Mouse (Mus musculus) induced T-regulatory cell, adult 2 months (primary cell): ENCODE data around the gene Nr1i3.
"Not testable (repeated sequence)": the region's sequence is repeated elsewhere in the genome, so short reads cannot be mapped to it uniquely, and the experiment has no call there.

Experiments used
- DNase-seq: peaks from one replicate; pipeline ENCODE4 v3.0.0-alpha.2; 2012; ENCODE audit warnings: low read depth

The Nr1i3 gene

GRCm38 (mm10) chr1:171230215-171230614 is 16.4 kb downstream of the Nr1i3 start:
- DNase-seq = no peak

GRCm38 (mm10) chr1:171231844-171232243 is 18.1 kb downstream of the Nr1i3 start:
- peak; percentile 18 for DNase-seq

GRCm38 (mm10) chr1:171232348-171232747 is 18.6 kb downstream of the Nr1i3 start:
- no peak for DNase-seq

DNA sequence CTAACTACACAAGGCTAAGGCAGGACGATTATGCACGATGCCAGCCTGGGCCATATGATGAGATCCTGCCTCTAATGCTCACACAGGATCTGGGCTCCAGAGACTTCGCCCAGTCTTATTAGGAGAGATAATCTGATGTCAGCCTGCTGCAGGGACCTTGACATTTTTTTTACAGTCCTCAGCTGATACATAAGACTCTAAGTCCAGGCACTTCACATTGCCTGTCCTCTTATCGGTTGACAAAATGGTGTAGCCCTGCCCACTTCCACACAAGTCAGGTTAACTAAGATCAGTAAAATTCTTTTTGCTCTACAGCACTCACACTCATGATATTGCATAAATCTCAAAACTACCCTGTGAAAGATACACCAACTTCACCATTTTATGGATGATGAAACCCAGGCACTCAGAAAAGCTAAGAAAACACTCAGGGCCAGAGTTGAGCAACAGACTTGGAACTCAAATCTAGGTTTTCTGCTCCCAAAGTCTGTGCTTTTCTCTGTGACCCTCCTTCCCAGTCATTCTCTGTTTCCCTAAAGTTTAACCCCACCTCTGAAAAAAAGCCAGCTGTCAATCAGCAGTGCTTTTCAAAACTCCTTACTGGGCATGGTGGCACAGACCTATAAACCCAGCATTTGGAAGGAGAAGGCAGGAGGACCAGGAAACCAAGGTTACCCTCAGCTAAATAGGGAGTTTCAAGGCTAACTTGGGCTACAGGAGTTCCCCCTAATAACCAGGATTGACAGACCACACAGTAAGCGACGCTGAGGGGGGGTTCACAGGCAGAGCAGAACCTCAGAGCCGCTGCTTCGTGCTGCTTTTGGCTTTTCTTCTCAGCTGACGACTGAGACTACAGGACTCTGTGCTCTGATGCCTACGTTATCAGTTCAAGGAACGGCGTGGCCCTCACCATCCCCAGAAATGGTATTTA is 19.3 kb downstream of the Nr1i3 start:
- no peak for DNase-seq

DNA sequence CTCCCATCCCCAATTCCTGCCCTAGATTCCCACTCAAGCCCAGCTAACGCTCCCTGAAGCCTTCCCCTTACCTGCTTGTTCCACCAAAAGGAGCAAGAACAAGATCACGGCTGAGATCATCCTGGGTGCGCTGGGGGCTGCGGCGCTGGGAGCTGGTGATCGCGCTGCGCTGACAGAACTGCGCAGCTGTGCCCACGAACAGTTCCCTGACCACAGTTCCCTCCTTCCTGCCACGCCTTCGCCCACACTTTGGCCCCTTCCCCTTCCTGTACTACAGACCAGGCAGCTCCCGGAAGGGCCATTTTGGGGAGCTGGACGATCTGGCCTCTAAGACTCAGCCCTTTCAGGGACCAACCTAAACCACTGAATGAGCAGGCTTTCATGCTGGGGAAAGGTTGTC is 20.4 kb downstream of the Nr1i3 start, which contains the start of gene Fcer1g:
Fcer1g (minus strand) TSS at position 240 of the 400 bp plus-strand sequence.
- DNase-seq = no peak

DNA sequence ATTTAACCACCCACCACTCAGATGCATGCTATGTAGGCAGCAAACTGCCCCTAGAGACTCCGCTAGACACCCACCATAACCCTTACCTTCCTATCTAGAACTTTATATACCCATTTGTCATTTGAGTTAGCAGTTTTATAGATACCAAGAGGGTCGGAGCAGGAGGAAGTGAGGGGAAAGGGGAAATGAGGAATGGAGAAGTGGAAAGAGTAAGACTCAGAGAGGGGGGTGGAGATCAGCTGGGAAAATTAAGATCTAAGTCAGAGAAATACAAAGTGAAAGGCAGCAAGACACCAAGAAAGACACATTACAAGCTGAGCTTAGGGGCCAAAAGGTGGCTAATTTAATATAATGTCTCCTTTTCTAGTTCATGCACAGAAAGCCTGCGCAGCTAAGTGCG is 20.8 kb downstream of the Nr1i3 start:
- no peak for DNase-seq

DNA sequence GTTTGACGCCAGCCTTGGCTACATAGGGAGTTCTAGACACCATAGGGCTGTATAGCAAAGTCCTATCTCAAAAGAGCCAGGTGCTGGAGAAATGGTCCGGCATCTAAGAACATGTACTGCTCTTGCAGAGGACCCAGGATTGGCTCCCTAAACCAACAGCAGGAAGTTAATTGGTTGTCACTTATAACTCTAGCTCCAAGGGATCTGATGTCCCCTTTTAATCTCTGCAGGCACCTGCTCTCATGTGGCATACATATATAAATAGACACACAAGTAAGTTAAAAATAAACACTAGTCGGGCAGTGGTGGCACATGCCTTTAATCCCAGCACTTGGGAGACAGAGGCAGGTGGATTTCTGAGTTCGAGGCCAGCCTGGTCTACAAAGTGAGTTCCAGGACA is 22.0 kb downstream of the Nr1i3 start:
- DNase-seq = no peak

GRCm38 (mm10) chr1:171237438-171237837 is 23.7 kb downstream of the Nr1i3 start:
- DNase-seq = no peak

DNA sequence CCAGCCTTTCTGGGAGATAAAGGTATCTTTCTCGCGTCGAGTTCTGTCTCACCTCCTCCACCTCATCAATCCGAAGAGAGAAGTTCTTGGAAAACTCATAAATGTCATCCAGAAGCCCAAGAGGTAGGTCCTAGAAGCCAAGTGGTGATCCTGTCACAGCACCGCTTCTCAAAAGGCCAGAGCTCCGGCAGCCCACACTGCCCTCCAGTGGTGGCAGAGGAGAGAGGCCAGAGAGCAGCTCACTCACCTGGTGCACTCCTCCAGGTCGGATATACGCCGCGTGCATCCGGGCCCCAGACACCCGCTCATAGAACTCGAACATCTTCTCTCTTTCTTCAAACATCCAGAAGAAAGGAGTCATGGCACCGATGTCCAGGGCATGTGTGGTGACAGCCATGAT is 24.7 kb downstream of the Nr1i3 start:
- peak; percentile 76 for DNase-seq

DNA sequence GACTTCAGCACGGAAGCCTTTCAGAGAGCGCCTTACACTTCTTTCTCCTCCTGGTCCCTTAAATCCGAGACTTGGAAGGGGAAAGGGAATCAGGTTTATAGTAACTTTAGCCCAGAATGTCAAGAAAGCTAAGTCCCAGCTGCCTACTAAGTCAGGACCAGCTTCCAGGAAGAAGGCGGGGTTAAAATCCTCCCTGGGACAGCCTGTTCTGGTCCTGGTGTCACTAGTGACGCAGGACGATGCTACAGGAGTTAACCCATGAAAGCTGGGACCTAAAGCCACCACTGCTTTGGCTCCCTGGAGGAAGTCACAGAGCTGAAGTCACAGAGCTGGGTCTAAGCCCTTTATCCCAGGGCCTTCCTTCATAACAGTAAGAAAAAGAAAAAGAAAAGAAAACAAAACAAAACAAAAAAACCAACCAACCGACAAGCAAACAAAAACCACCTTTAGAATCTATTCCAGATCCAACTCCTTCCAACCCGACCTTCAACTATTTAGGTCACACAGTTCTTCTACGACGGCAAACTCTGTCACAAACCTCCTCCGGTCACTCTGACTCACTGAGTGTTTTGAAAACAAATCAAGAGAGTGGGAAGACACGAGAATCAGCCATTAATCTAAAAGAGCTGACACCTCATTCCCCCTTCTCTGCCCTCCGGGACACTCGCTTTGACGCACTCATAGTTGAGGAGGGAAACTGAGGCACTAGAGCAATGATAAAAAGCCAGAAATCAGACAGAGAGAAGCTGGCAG is 26.4 kb downstream of the Nr1i3 start:
- DNase-seq = no peak

GRCm38 (mm10) chr1:171240911-171241310 is 27.1 kb downstream of the Nr1i3 start:
- DNase-seq = no peak

DNA sequence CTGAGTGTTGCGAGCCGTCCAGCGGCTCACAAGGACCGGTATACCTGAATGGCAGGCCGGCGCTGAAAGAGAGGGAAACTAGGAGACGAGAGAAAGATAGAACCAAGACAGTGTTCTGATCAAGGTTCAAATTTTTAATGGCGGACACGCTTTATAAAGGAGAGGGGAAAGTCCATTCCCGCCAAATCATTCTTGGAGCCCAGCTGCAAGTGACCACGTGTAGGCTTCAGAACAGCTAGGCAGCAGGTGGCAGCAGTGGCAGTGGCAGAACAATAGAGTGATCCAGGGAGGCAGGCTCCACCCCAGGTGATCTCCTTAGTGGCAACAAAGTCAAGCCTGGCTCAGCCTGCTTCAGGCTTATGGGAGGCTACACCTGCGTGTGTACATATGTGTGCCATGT is 28.2 kb downstream of the Nr1i3 start:
- DNase-seq = not testable (repeated sequence)

GRCm38 (mm10) chr1:171245353-171245752 is 31.6 kb downstream of the Nr1i3 start:
- DNase-seq = no peak

DNA sequence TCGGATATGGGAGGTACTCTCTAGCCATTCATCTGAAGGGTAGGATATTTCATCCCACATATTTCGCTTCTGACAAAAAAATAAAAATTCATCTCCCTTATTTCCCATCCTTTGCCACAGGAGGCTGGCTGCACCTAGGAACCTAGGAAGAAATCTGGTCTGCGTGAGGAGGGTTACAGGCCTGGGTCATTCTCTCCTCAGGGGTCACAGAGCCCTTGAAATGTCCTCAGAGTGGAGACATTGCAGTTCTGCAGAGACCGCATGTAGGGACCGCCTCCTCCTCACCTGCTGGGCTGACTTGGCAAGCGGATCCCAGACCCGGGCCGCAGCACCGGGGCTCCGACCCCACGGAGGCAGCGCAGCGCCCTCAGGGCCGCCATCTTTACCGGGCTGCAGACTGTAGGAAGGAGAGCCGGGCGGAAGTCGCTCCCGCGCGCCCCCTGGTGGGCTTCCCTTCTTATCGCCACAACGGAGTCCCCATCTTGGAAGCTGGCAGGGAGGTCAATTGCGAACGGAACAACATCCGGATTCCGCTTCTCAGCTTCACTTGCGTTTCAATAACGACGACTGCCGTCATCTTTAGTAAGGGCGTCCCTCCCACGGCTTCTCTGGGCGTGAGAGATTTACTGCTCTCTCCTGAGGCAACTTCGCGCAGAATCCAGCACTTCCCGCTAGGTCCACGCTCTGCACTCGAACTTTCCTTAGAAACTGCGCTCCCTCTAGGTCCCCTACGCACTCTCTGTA is 33.1 kb downstream of the Nr1i3 start:
- peak; percentile 98 for DNase-seq

GRCm38 (mm10) chr1:171247453-171247841 is 33.7 kb downstream of the Nr1i3 start:
- no peak for DNase-seq

DNA sequence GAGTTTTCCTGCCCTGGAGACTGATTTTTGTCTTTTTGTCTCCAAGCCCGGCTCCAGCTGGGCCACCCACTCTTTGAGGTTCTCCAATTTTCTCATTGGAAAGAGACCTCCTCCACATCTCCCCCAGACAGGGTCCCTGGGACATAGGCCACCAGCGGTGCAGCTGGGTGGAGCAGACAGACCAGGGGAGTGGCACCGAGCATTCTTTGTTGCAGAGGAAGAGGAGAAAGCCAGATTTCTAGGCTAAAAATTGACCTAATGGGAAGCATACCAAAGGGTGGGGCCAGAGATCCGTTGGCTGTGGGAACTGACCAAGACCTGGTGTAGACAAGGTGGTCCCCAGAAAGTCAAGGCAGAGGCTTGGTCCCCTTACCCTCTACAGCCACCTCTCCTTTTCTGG is 34.1 kb downstream of the Nr1i3 start:
- DNase-seq = no peak

DNA sequence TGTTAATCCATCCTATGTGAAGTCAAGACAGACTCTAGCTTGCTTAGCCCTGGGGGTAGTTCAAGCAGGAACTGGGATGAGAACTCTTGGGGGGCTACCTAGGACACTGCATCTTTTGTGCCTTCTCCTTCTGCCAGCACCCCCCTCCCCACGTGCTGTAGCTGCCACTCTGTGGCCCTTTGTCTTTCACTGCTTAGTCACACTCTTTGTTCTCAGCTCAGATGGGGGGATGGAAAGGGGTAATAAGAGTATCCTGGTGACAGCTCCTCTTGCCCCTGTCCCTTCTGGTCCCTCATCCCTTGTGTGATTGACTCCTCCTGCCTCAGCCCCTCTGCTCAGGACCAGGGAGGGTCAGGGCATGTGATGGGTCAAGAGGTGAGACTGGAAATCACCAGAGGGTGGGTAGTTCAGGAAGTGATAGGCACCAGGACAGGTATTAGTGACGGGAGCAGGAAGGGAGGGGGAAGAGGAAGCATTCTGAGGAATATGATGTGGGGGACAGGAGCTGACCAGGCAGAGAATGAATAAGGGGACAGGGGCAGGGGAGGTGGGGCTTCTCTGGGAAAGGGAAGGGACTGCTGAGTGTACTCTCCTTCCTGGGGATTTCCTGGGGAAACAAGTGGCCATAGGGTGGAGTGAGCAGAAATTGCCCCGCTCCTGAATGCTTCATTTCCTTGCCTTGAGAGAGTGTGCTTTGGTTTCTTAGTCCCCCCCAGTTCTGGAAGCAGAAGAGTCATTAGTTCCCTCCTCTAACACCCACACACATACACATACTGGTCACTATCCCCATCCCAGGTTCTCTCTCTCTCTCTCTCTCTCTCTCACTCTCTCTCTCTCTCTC is 34.8 kb downstream of the Nr1i3 start:
- no peak for DNase-seq

DNA sequence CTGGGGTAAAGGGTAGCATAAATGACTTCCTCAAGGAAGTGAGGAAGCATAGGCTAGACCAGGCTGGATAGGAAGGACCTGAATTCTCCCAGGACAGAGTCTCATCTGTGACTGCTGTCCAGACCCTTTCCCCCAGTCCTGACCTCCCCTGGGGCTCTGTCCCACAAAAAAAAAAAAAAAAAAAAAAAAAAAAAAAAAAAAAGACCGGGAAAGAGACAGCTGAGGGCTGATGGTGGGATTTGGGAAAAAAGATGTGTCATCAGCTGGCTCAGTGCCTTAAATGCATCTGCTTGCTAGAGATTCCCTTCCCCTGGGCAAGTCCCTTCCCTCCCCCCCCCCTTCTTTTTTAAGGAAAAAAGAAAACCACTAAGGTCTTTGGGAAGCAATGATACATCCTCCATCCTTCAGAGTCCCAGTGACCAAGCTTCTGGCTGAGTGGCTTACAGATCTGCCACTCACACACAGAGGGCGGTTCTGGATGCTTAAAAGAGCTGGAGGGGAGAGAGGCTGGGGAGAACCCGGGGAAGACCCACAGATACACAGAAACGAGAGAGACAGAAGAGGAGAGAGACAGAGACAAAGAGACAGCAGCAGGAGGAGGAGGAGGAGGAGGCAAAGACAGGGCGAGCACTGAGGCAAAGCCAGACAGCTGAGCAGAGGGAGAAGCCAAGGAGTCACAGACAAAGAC is 36.3 kb downstream of the Nr1i3 start, which contains the start of gene Adamts4:
Adamts4 (plus strand) TSS at position 509 of the 688 bp plus-strand sequence.
- DNase-seq = no peak

- no peak for DNase-seq
Observed at GRCm38 (mm10) chr1:171250680-171251593, 37.2 kb downstream of the Nr1i3 start, which contains the start of gene Ndufs2. Ndufs2 (minus strand) TSS chr1:171251388.
